Mouse (Mus musculus): Measurements from ENCODE around the gene Trim41. TPM values are rescaled to one million over a fixed set of nuclear protein-coding genes. Genes with fewer than 3 reads are reported as not detected.

The Trim41 gene
- polyA plus RNA-seq, 2 experiments from 2014 or later, result 2.0 to 3.7 TPM

DNA sequence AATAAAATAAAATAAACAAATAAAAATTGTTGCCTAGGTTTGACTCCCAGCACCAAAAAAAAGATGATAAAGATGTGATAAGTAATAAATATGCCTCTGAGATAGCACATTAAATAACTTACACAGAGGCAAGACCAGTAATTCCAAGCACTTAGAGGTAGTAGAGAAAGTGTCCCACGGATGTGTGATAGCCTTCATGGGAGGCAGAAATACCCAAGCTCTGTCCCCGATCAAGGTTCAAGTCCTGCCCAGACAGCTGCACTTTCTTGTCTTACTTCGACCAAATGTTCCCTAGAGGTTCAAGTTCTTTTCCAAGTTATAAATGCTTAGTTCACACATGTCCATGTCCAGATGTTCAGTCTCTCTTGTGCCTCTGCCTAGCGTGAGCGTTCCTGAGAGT is 27.9 kb downstream of the Trim41 start:
- no peak for ATAC-seq

DNA sequence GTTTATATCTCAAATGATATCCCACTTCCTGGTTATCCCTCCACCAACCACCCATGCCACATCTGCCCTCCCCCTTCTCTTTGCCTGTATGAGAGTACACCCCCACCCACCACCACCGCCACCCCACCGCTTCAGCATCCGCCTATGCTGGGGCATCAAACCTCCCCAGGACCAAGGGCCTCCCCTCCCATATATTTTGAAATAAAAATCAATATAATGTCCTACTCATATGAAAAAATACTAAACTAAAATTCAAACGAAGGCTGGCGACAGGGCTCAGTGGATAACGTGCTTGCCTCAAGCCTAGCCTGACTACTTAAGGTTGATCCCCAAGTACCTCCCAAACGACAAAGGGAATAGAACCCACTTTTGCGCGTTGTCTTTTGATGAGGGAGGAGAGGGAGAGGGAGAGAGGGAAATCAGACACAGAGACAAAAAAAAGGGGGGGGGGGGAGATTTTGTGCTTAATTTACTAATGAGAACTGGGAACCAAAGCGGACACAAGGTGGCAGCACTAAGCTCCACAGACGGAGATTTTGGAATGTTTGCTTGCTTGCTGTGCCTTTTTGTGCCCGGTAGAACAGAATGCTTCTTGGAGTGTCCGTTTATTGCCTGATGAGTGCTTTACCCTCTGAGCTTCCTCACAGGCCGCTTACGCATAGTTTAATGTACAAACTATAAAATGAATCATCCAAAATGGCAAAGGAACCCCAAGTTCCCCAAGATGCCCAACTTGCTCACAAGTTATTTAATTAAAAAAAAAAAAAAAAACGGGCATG is 28.7 kb downstream of the Trim41 start:
- peak; percentile 62 for ATAC-seq

DNA sequence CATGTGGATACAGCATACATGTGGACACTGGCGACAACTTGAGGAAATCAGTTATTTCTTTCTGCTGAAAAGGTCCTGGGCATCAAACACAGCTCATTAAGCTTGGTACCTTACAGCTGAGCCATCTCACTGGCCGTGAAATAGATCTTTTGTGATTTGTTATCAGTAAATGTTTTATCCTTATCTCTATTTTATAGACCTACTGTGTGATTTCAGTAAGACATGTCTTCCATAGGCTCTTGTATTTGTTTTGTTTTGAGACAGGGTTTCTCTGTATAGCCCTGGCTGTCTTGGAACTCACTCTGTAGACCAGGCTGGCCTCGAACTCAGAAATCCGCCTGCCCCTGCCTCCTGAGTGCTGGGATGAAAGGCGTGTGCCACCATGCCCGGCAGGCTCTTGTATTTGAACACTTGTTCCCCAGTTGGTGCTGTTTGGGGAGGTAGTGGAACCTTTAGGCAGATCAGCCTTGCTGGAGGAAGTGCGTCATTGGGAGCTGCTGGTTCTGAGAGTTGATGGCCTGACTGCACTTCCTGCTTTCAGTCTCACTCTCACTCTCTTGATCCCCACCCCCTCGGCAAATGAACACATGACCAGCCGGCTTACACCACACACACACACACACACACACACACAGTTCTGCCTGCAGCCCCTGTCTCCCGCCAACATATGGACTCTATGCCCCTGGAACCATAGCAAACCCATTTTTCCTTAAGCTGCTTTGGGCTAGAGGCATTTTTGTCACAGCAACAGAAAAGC is 29.5 kb downstream of the Trim41 start:
- ATAC-seq, result peak; percentile 97

DNA sequence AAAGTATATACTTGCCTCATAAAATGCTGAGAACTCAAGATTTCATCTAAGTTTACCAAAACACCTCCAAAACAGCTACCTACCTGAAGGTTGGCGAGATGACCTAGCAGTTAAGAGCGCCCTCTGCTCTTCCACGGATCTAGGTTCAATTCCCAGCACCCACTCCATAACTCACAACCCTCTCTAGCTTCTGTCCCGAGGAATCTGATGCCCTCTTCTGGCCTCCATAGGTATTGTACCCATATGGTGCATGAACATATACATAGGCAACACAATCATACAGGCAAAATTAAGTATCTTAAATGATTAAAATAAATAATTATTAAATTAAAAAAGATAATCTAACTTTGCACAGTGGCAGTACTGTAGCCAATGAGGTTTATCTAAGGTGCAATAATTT is 34.9 kb downstream of the Trim41 start:
- no peak for ATAC-seq

DNA sequence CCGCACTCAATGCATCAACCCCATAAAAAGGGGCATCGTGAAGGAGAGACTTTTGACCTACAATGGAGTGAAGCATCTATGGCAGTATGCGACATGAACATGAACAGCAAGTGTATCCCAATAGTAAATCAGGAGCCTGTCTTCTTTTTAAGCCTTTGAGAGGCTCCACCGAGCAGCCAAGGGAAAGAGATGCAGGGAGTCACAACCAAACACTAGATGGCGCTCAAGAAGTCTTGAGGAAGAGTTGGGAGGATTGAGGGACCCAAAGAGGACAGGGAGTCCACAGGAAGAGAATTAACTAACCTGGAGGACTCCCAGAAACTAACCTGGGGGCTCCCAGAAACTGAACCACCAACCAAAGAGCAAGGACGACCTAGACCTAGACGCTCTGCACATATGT is 37.7 kb downstream of the Trim41 start:
- ATAC-seq, result peak; percentile 43

DNA sequence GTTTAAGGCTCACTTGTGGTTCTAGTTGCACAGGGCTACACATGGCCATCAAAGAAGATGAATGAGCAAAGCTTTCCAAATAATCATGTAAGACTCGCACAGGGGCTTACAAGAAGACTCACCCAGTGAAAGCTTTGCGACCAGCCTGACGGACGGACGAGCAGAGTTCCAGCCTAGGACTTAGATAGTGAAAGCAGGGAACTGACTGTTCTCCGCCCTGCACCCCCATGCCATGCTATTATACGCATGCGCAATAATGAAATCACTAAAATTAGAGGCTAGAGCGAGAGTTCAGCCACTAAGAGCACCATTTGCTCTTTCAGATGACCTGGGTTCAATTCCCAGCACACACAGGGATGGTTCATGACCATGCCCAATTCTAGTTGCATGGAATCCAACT is 39.9 kb downstream of the Trim41 start:
- ATAC-seq, result no peak

DNA sequence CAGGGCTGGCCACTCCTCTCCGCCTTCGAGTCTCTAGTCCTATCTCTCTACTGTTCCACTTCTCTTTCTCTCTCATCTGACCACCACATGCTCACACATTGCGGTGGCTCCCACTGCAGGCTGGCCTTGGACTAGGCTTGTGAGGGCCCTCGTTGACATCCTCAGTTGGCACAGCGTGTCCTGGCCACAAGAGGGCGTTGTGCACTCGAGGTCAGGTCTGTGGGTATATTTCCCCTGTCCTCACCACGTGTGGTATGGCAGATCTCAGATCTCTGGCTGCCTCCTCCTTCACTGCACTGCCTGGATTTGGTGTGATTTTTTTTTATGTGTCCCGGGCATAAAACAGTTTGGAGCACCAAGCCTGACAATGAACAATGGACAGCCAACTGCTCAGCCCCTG is 40.5 kb downstream of the Trim41 start:
- ATAC-seq, result no peak

DNA sequence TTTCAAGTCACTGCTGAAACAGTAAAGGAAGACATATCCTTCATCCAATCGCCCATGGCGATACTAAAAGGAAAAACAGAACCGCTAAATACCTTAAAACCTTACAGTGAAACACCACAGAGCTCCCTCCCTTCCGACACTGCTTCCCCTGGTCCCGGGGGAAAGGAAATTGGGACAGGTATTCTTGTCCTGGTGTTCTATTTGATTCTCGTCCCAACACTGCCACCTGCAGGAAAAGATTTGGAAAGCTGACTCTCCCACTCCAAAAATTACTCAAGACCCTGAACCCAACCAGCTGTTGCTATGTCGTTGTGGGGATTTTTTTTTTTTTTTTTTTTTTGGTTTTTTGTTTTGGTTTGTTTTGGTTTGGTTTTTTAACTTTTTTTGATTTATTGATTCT is 41.7 kb downstream of the Trim41 start:
- no peak for ATAC-seq

DNA sequence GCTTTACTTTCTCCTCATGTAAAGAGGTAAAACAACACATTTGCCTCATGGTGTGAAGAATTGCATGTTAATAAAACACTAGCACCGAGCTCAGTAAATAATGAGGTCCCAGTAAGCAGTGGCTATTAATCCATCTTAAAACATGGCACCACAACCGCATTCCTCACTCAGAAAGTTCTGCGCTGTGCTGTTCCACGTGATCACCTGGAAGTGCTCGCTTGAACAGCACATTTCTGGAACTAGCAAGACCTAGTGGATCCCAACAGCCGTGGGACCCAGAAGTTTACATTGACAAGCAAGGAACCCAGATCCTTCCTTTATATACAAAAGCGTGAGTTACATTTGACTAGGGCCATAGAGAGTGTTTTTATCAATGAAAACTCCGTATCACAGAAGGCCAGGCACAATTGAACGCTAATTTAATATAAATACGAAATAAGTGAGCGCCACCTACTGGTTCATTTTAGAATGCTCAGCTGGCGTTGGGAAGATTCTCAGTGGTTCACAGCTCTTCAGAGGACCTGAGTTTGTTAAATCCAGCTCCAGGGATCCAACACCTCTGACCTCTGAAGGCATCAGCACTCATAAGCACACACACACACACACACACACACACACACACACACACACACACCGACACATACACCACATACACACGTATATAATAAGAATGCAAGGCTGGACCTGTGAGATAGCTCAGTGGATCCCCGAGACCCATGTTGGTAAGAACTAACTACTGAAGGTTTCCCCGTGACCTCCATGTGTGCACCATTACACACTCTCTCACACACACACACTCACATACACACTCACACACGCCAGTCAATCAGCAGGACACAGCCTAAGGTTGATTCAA is 42.5 kb downstream of the Trim41 start:
- peak; percentile 64 for ATAC-seq

DNA sequence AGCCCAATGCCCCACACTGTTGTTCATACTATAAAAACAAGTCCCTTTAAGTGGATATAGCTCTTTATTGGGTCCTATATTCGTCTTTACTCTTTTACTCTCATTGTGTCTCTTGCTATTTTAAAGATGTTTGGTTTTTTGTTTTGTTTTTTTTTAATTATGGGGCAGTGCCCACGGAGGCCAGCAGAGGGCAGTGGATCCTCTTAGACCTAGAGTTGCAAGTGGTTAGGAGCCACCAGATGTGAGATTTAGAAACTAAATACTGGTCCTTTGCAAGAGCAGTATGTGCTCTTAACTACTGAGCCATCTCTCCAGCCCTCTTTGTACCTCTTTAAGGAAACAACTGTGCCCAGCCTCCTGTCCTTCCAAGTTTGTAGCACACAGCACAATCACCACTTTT is 45.5 kb downstream of the Trim41 start:
- peak; percentile 74 for ATAC-seq

DNA sequence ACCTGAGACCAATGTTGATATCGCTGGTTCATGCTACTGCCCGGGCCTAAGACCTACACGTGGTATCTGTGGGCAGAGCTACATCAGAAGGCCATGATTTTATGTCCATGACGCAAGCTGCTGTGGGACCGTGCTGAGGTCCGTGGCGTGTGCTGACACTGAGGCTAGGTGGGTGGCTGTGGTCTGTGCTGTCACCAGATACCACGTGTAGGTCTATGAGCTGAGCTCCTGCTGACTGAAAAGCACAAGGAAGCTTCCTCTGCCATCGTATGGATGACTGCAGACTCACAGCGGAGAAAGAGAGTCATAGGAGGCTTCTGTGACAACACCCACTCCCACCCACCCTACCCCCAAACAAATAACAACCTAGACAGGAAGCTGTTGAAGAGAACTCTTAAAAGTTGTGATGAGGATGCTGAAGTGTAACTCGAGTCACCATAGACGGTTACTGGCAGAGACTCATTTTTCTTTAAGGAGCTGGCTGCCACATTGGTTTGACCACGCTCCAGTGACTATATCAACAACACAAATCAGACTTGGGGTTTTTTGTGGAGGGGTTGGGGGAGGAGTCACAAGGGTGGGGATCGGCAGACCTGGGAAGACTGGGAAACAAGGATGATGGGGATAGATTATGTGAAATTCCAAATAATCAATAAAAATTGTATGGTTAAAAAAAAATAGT is 49.8 kb downstream of the Trim41 start:
- ATAC-seq, result no peak

DNA sequence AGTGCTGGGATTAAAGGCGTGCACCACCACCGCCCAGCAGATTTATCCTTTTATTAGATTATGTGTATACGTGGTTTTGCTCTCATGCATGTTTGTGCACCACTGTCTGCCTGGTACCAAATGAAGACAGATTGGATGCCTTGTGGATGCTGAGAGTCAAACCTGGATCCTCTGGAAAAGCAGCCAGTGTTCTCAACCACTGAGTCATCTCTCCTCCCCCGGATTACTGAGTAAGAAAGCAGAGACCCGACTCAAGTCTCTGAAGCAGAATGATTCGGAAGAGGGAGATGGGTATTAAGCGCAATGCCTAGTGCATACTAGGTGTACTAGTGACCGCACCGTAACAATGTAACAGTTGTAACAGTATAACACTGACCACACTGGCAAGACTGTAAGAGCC is 53.0 kb downstream of the Trim41 start:
- no peak for ATAC-seq

DNA sequence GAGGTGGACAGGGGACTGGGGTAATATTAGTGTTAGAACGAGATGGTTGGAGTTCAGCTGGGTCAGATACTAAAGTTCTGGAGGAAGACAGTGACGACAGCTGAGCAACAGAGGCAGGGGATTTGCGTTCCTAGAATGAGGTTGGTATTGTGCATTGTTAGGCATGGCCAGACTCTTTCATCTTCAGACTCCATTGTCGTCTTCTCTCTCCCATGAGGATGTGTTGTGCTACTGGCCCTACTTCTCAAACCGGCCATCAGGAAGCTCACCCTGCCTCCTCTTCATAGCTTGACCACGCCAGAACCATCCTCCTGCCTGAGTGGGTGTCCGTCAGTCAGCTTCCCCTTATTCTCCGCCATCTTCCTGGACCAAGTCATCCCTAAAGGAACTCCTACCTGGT is 58.1 kb downstream of the Trim41 start:
- no peak for ATAC-seq

Other genes starting within 250 kb of the Trim41 start
- 1,000 to 10,000 TPM; 1,099 to 1,661 TPM for gene Rack1, start 17.0 kb downstream of the Trim41 start, polyA plus RNA-seq (2017; shearing (Covaris generic))
- gene Trim7, start 8.8 kb upstream of the Trim41 start, polyA plus RNA-seq (2017; shearing (Covaris generic)), result 1 to 10 TPM in 1 of 2 experiments, under 1 TPM in 1; 0.77 to 2.1 TPM
- 1 to 10 TPM in 1 of 2 experiments, under 1 TPM in 1; 0.92 to 4.1 TPM for gene Gm12184, start 9.3 kb upstream of the Trim41 start, polyA plus RNA-seq (2017; shearing (Covaris generic))
- 100 to 1,000 TPM; 189 to 229 TPM for gene Irgm1, start 54.3 kb upstream of the Trim41 start, polyA plus RNA-seq (2017; shearing (Covaris generic))
- gene Gm5431, start 84.9 kb upstream of the Trim41 start, polyA plus RNA-seq (2017; shearing (Covaris generic)), result 1 to 10 TPM in 1 of 2 experiments, under 1 TPM in 1; 0.39 to 1.1 TPM
- 100 to 1,000 TPM; 248 to 283 TPM for gene Psme2b, start 128.8 kb upstream of the Trim41 start, polyA plus RNA-seq (2017; shearing (Covaris generic))
- 1 to 10 TPM in 1 of 2 experiments, under 1 TPM in 1; 0.92 to 1.1 TPM for gene Olfr56, start 161.5 kb upstream of the Trim41 start, polyA plus RNA-seq (2017; shearing (Covaris generic))
- 100 to 1,000 TPM; 159 to 268 TPM for gene 9930111J21Rik1, start 162.0 kb upstream of the Trim41 start, polyA plus RNA-seq (2017; shearing (Covaris generic))
- gene Gm12185, start 174.9 kb upstream of the Trim41 start, polyA plus RNA-seq (2017; shearing (Covaris generic)), result 1 to 10 TPM; 7.0 to 8.0 TPM
- gene Tgtp1, start 176.8 kb upstream of the Trim41 start, polyA plus RNA-seq (2017; shearing (Covaris generic)), result 100 to 1,000 TPM; 337 to 352 TPM
- gene 9930111J21Rik2, start 233.9 kb upstream of the Trim41 start, polyA plus RNA-seq (2017; shearing (Covaris generic)), result 100 to 1,000 TPM; 148 to 213 TPM
- gene Tgtp2, start 246.9 kb upstream of the Trim41 start, polyA plus RNA-seq (2017; shearing (Covaris generic)), result 100 to 1,000 TPM; 424 to 495 TPM